Mouse (Mus musculus) hindbrain, embryonic 13.5 days (tissue): ENCODE data around the gene Sall1. TPM values are rescaled to one million over a fixed set of nuclear protein-coding genes. Genes with fewer than 3 reads are reported as not detected.

Experiments
- microRNA-seq: library from miRNA; unstranded; fragments of <30 nt; microRNA quantifications from one replicate; pipeline ENCODE4, GENCODE M21; 2016
- polyA plus RNA-seq: library from polyadenylated mRNA; unstranded; fragments of >200 nt; fragmentation: Nextera tagmentation; extraction: Ambion mirVana; gene quantifications from 2 replicates; pipeline ENCODE4 v1.2.1, GENCODE M21; 2015

The Sall1 gene
- polyA plus RNA-seq, 1 experiment from 2014 or later = 9.3 TPM

Small RNAs within 50 kb of the gene (microRNA-seq; reads per million reads assigned to microRNA genes)
- not detected for gene Mir8110
